Mouse (Mus musculus) MEL (cell line): ENCODE measurements around the gene Gm20388. TPM values are rescaled to one million over a fixed set of nuclear protein-coding genes. Genes with fewer than 3 reads are reported as not detected.

Experiments used
- DNase-seq: peaks from one replicate; pipeline ENCODE4 v3.0.0; 2011; ENCODE audit warnings: low read depth, low spot score
- H3K27ac ChIP-seq: 2 replicates; pipeline ENCODE4 v1.5.1; 2012; ENCODE audit warnings: low read depth, mild to moderate bottlenecking, control low read depth, low read length, moderate library complexity; ENCODE audit not compliant: control insufficient read depth
- H3K27me3 ChIP-seq, 2 experiments: fragments of 150-350 bp in 1 of 2; sonication (generic) in 1 of 2; 2 replicates each; pipeline ENCODE4 v1.6.1; 2012; ENCODE audit warnings: low read length in 2 of 2, mild to moderate bottlenecking in 2 of 2, improper control_type of control experiment in 1 of 2, moderate library complexity in 1 of 2; ENCODE audit not compliant: insufficient read depth in 2 of 2, control insufficient read depth in 1 of 2
- H3K36me3 ChIP-seq, 2 experiments: 2 replicates each; pipeline ENCODE4 v1.6.1; 2012 to 2014; ENCODE audit warnings: low read length in 2 of 2, improper control_type of control experiment in 1 of 2, inconsistent platforms in 1 of 2, mild to moderate bottlenecking in 1 of 2; ENCODE audit not compliant: insufficient read depth in 2 of 2, control insufficient read depth in 1 of 2
- H3K4me1 ChIP-seq, 2 experiments: fragments of 150-350 bp in 1 of 2; sonication (generic) in 1 of 2; 2 replicates each; pipeline ENCODE4 v1.6.1; 2012; ENCODE audit warnings: low read length in 2 of 2, improper control_type of control experiment in 1 of 2, mild to moderate bottlenecking in 1 of 2; ENCODE audit not compliant: insufficient read depth in 2 of 2, control insufficient read depth in 1 of 2
- H3K4me3 ChIP-seq, 2 experiments: fragments of 150-350 bp in 1 of 2; sonication (generic) in 1 of 2; 2 replicates each; pipeline ENCODE4 v1.5.1; 2012; ENCODE audit warnings: low read depth in 2 of 2, low read length in 2 of 2, mild to moderate bottlenecking in 2 of 2, moderate library complexity in 2 of 2, control low read depth in 1 of 2, improper control_type of control experiment in 1 of 2; ENCODE audit not compliant: control insufficient read depth in 1 of 2, insufficient read depth in 1 of 2
- H3K79me2 ChIP-seq: 2 replicates; pipeline ENCODE4 v1.6.1; 2012; ENCODE audit warnings: mild to moderate bottlenecking, low read length, moderate library complexity; ENCODE audit not compliant: control insufficient read depth, poor library complexity, insufficient read depth
- H3K9ac ChIP-seq: 2 replicates; pipeline ENCODE4 v1.6.1; 2012; ENCODE audit warnings: low read depth, mild to moderate bottlenecking, control low read depth, low read length, moderate library complexity; ENCODE audit not compliant: control insufficient read depth, poor library complexity, severe bottlenecking
- H3K9me3 ChIP-seq: fragments of 150-350 bp; sonication (generic); replicated peaks from 2 replicates; pipeline ENCODE4 v1.6.1; 2012; ENCODE audit warnings: mild to moderate bottlenecking, low read length, improper control_type of control experiment, moderate library complexity; ENCODE audit not compliant: insufficient read depth
- BHLHE40 ChIP-seq: IDR thresholded peaks from 2 replicates; pipeline ENCODE4 v1.6.1; 2012; ENCODE audit warnings: low read depth, mild to moderate bottlenecking, inconsistent platforms, low read length, improper control_type of control experiment, borderline replicate concordance
- CHD1 ChIP-seq: IDR thresholded peaks from 2 replicates; pipeline ENCODE4 v1.6.1; 2012; ENCODE audit warnings: low read depth, mild to moderate bottlenecking, inconsistent platforms, low read length, improper control_type of control experiment
- CHD2 ChIP-seq: IDR thresholded peaks from 2 replicates; pipeline ENCODE4 v1.6.1; 2011; ENCODE audit warnings: low read length, improper control_type of control experiment
- CTCF ChIP-seq, 3 experiments: IDR thresholded peaks in 2 of 3; conservative IDR thresholded peaks in 1 of 3; 2 replicates each; pipeline ENCODE4 v1.5.1; 2011 to 2012; ENCODE audit warnings: low read length in 3 of 3, low read depth in 2 of 3, mild to moderate bottlenecking in 2 of 3, improper control_type of control experiment in 1 of 3, inconsistent platforms in 1 of 3, mixed read lengths in 1 of 3, moderate library complexity in 1 of 3; ENCODE audit not compliant: control insufficient read depth in 1 of 3, insufficient read depth in 1 of 3, poor library complexity in 1 of 3, severe bottlenecking in 1 of 3
- E2F4 ChIP-seq: IDR thresholded peaks from 2 replicates; pipeline ENCODE4 v1.6.1; 2011; ENCODE audit warnings: low read depth, low read length, improper control_type of control experiment, borderline replicate concordance
- ELF1 ChIP-seq: IDR thresholded peaks from 2 replicates; pipeline ENCODE4 v1.6.1; 2014; ENCODE audit warnings: low read depth, mild to moderate bottlenecking, inconsistent platforms, low read length, improper control_type of control experiment, moderate library complexity
- GABPA ChIP-seq: IDR thresholded peaks from 2 replicates; pipeline ENCODE4 v1.6.1; 2012; ENCODE audit warnings: low read depth, mild to moderate bottlenecking, inconsistent platforms, low read length, improper control_type of control experiment, moderate library complexity
- HCFC1 ChIP-seq: IDR thresholded peaks from 2 replicates; pipeline ENCODE4 v1.6.1; 2012; ENCODE audit warnings: low read depth, mild to moderate bottlenecking, inconsistent platforms, low read length, improper control_type of control experiment, moderate library complexity
- JUND ChIP-seq: IDR thresholded peaks from 2 replicates; pipeline ENCODE4 v1.6.1; 2011; ENCODE audit warnings: low read depth, mild to moderate bottlenecking, improper control_type of control experiment, low read length
- MAFK ChIP-seq: IDR thresholded peaks from 2 replicates; pipeline ENCODE4 v1.6.1; 2011; ENCODE audit warnings: low read depth, mild to moderate bottlenecking, low read length, improper control_type of control experiment, borderline replicate concordance
- MAX ChIP-seq: IDR thresholded peaks from 2 replicates; pipeline ENCODE4 v1.6.1; 2011; ENCODE audit warnings: low read length, improper control_type of control experiment
- MXI1 ChIP-seq: IDR thresholded peaks from 2 replicates; pipeline ENCODE4 v1.6.1; 2011; ENCODE audit warnings: mild to moderate bottlenecking, low read depth, low read length, improper control_type of control experiment
- MYC ChIP-seq: IDR thresholded peaks from 2 replicates; pipeline ENCODE4 v1.6.1; 2011; ENCODE audit warnings: low read depth, mild to moderate bottlenecking, low read length, improper control_type of control experiment, moderate library complexity
- NRF1 ChIP-seq: IDR thresholded peaks from 2 replicates; pipeline ENCODE4 v1.6.1; 2014; ENCODE audit warnings: low read depth, mild to moderate bottlenecking, inconsistent platforms, low read length, improper control_type of control experiment, moderate library complexity; ENCODE audit not compliant: poor library complexity, insufficient read depth, severe bottlenecking
- POLR2A ChIP-seq, 2 experiments: IDR thresholded peaks; 2 replicates each; pipeline ENCODE4 v1.6.1; 2011 to 2012; ENCODE audit warnings: low read length in 2 of 2, mild to moderate bottlenecking in 2 of 2, control low read depth in 1 of 2, improper control_type of control experiment in 1 of 2, low read depth in 1 of 2, moderate library complexity in 1 of 2; ENCODE audit not compliant: control insufficient read depth in 1 of 2, insufficient read depth in 1 of 2, poor library complexity in 1 of 2
- RCOR1 ChIP-seq: IDR thresholded peaks from 2 replicates; pipeline ENCODE4 v1.6.1; 2012; ENCODE audit warnings: low read depth, mild to moderate bottlenecking, inconsistent platforms, low read length, improper control_type of control experiment
- SIN3A ChIP-seq: IDR thresholded peaks from 2 replicates; pipeline ENCODE4 v1.6.1; 2012; ENCODE audit warnings: low read length, improper control_type of control experiment, inconsistent platforms
- TAL1 ChIP-seq: IDR thresholded peaks from 2 replicates; pipeline ENCODE4 v1.6.1; 2012; ENCODE audit warnings: mild to moderate bottlenecking, inconsistent platforms, low read length, moderate library complexity, mixed read lengths
- TCF12 ChIP-seq: IDR thresholded peaks from 2 replicates; pipeline ENCODE4 v1.6.1; 2014; ENCODE audit warnings: low read depth, mild to moderate bottlenecking, inconsistent platforms, low read length, improper control_type of control experiment, moderate library complexity
- UBTF ChIP-seq: IDR thresholded peaks from 2 replicates; pipeline ENCODE4 v1.6.1; 2012; ENCODE audit warnings: low read depth, mild to moderate bottlenecking, inconsistent platforms, low read length, improper control_type of control experiment, moderate library complexity, borderline replicate concordance; ENCODE audit not compliant: insufficient read depth
- USF1 ChIP-seq: IDR thresholded peaks from 2 replicates; pipeline ENCODE4 v1.6.1; 2014; ENCODE audit warnings: low read depth, mild to moderate bottlenecking, inconsistent platforms, low read length, improper control_type of control experiment, moderate library complexity
- USF2 ChIP-seq, 2 experiments: IDR thresholded peaks; 2 replicates each; pipeline ENCODE4 v1.6.1; 2011 to 2012; ENCODE audit warnings: improper control_type of control experiment in 2 of 2, low read length in 2 of 2, borderline replicate concordance in 1 of 2, inconsistent platforms in 1 of 2, low read depth in 1 of 2, mild to moderate bottlenecking in 1 of 2; ENCODE audit not compliant: insufficient read depth in 1 of 2
- ZKSCAN1 ChIP-seq: IDR thresholded peaks from 2 replicates; pipeline ENCODE4 v1.6.1; 2012; ENCODE audit warnings: low read depth, mild to moderate bottlenecking, inconsistent platforms, low read length, improper control_type of control experiment, moderate library complexity
- ZMIZ1 ChIP-seq: IDR thresholded peaks from 2 replicates; pipeline ENCODE4 v1.6.1; 2012; ENCODE audit warnings: low read depth, mild to moderate bottlenecking, inconsistent platforms, low read length, improper control_type of control experiment, moderate library complexity
- polyA plus RNA-seq, 2 experiments: library from polyadenylated mRNA; stranded (reverse) in 1 of 2; unstranded in 1 of 2; fragments of >175 nt in 1 of 2; fragments of >200 nt in 1 of 2; gene quantifications; 2 replicates each; pipeline versions ENCODE4 v1.2.1 to v1.2.4; 2012; ENCODE audit warnings: low replicate concordance in 2 of 2, low read depth in 1 of 2; ENCODE audit not compliant: insufficient read length in 2 of 2, insufficient read depth in 1 of 2, missing spikeins in 1 of 2
- total RNA-seq: library from RNA; depleted of rRNA; stranded (reverse); fragments of 300-350 nt; gene quantifications from 2 replicates; pipeline ENCODE4 v1.2.3, GENCODE M21; 2012

Gene Gm20388
- total and polyA plus RNA-seq, 3 experiments: 11.1 to 17.8 TPM; not detected in 1

DNA sequence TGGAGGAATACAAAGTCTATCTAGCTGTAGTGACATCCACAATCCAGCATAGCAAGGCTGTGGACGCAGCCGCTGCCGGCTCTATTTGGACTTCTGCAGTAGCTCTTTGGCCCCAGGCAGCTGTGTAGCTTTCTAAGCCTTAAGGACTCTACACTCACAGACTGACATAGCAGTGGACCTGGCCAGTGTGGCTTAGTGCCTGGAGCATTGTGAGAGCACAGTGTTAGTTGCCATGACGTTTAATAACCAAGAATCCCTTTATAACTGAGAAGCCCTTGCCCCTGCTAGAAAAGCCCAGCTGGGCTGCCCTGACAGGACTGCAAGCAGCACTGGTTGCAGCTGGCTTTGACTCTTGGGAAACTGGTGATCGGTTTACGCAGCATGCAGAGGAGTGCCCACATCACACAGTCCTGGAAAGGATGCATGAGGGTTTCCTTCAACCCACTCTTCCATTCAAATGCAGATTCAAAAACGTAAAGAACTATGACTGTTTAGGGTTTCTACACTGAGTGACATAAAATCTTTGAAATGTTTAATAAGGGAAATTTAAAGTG is 214.3 kb downstream of the Gm20388 start:
- 0 out of 4 replicates have a peak, but pooled peaks cover 0 to 2% of the 10 kb centered on the region in 2 experiments for H3K27me3 ChIP-seq

GRCm38 (mm10) chr8:120126357-120127161 is 215.9 kb downstream of the Gm20388 start:
- no peak for DNase-seq
- no peaks in the 10 kb centered on the region for H3K36me3 ChIP-seq
- no peak overlapping the region for H3K27ac ChIP-seq
- no peaks in the 10 kb centered on the region for H3K4me1 ChIP-seq
- no peak overlapping the region for H3K9ac ChIP-seq
- no peaks in the 10 kb centered on the region for H3K79me2 ChIP-seq
- H3K4me3 ChIP-seq: no peak overlapping the region
- no peaks in the 10 kb centered on the region for H3K9me3 ChIP-seq
- TF ChIP-seq TAL1 (no peak), MYC (no peak), HCFC1 (no peak), GABPA (no peak), POLR2A (IDR thresholded peaks at IDR 0.05; ENCODE audit: control insufficient read depth in 1 of 2, insufficient read depth in 1 of 2, low read depth in 1 of 2, low read length in 2 of 2, poor library complexity in 1 of 2) (no peak), CHD1 (no peak), SIN3A (no peak)
- H3K27me3 ChIP-seq: no peaks in the 10 kb centered on the region

More for the DNA sequence above, 214.3 kb downstream of the Gm20388 start:
- no peaks in the 10 kb centered on the region for H3K9me3 ChIP-seq
- no peak overlapping the region for H3K9ac ChIP-seq
- TF ChIP-seq ELF1 (no peak), RCOR1 (no peak), CHD2 (no peak), MAFK (no peak), JUND (no peak), BHLHE40 (no peak), TCF12 (no peak), E2F4 (no peak), USF2 (IDR thresholded peaks at IDR 0.05; ENCODE audit: borderline replicate concordance in 1 of 2, insufficient read depth in 1 of 2, low read depth in 1 of 2, low read length in 2 of 2) (no peak), CTCF (IDR thresholded peaks at IDR 0.05 in 2 of 3, conservative IDR thresholded peaks at IDR 0.05 in 1 of 3; ENCODE audit: control insufficient read depth in 1 of 3, insufficient read depth in 1 of 3, low read depth in 2 of 3, low read length in 3 of 3, poor library complexity in 1 of 3, severe bottlenecking in 1 of 3) (no peak), MAX (no peak), MXI1 (no peak), ZKSCAN1 (no peak), USF1 (no peak), UBTF (no peak), NRF1 (no peak), ZMIZ1 (no peak), GABPA (no peak)
- no peaks in the 10 kb centered on the region for H3K36me3 ChIP-seq
- no peak overlapping the region for H3K4me3 ChIP-seq
- no peak overlapping the region for H3K27ac ChIP-seq
- no peak for DNase-seq
- H3K4me1 ChIP-seq: no peaks in the 10 kb centered on the region
- no peaks in the 10 kb centered on the region for H3K79me2 ChIP-seq
